Mouse (Mus musculus): ENCODE data around the gene Chrne. TPM values are rescaled to one million over a fixed set of nuclear protein-coding genes. Genes with fewer than 3 reads are reported as not detected.

Gene Chrne
- polyA plus RNA-seq (2016; fragmentation: Nextera tagmentation; extraction: Ambion mirVana): not detected in 2 replicates

DNA sequence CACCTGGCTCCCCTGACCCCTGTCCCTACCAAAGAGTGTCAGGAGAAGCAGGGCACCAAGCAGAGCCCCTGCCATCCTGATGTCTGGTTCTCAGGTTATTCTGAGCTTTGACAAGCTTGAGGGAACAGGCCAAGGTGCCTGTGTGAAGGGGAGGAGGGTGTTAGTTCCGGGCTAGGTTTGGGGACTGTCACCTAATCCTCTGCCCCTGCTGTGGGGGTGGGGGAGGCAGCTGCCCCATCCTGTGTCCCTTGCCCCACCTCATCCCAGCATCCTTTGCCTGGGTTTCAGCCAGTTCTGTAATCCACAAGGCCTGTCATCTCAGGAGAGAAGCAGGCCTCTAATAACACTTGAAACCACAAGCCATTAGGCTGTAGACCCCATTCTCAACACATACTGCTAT lies at the start of gene Chrne:
Chrne (minus strand) TSS at position 116 of the 400 bp plus-strand sequence.
- Histone ChIP-seq H3K27ac (no peak within 1 kb of the TSS), H3K36me3 (no peaks in the 10 kb centered on the region), H3K4me1 (peaks cover 26% of the 10 kb centered on the region), H3K4me3 (no peak within 1 kb of the TSS), H3K9me3 (no peaks in the 10 kb centered on the region), H3K27me3 (ENCODE audit: insufficient read depth, poor library complexity, severe bottlenecking) (peaks cover 23% of the 10 kb centered on the region)
- WGBS: 41% methylated on average over 1 of the region's 1 CpGs
- no peak for DNase-seq (ENCODE audit: low spot score)

DNA sequence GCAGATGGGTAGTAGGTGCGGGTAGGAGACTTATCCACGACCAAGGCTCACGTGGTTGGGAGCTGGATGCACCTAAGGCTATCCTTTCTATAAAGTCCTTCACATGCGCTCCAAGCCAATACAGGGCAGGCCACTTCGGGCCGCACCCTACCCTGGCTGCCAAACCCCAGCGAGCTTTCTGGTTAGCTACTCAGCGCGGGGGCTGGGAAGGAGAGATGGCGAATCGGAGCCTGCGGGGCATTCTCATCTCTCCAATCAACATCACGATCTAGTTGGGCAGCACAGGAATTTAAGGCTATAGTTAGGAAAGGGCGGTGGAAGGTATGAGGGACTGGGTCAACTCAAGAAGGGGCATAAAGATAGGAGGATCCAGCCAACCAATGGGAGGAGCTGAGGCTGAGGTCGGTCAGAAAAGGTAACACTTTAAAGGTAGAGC lies 49.3 kb upstream of the Chrne start:
- WGBS: 1% methylated on average over 15 of the region's 15 CpGs
- H3K36me3 ChIP-seq: peaks cover 47% of the 10 kb centered on the region
- DNase-seq (ENCODE audit: low spot score): no peak
- peak overlapping the region; percentile 96 for H3K27ac ChIP-seq
- no peaks in the 10 kb centered on the region for H3K9me3 ChIP-seq
- peak overlapping the region; percentile 77 for H3K4me3 ChIP-seq
- no peaks in the 10 kb centered on the region for H3K27me3 ChIP-seq (ENCODE audit: insufficient read depth, poor library complexity, severe bottlenecking)
- H3K4me1 ChIP-seq: peaks cover 44% of the 10 kb centered on the region

DNA sequence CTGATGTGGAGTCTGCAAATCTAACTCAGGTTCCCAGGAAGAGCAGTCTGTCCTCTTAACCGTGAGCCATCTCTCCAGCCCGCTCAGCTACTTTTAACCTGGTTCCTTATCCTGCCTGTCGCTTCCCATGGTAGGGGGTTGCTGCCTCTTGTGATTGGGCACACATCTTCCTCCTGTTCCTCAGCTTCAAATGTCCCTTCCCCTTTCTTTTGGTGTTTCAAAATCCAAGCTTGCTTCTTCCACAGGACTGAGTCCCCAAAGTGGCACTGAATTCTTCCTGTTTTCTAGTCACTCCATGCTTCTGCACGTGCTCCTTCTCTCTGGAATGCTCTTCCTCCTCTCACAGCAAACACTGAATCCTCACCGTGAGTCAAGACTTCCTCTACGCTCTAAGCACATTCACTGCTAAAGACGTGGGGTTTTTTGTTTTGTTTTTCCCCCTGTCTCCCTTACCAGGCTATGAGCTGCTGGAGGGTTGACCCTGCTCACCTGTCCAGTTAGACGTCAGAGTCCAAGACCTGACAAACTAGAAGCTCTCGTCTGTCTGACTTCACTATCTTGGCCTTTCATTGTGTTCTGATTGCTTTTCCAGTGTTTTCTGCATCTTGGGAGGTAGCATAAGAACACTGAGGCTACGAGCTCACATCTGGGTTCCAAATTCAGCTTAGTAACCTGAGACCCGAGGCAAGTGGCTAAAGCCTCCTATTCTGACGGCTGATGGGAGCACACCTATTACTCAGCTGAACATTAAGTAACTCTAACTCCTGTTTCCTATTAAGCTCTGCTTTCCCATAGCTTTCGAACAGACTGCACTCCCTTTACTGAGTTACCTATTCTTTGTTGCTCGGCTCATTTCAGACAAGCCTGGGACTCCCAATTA lies 48.5 kb upstream of the Chrne start:
- no peaks in the 10 kb centered on the region for H3K9me3 ChIP-seq
- 77% methylated on average over 14 of the region's 14 CpGs for WGBS
- DNase-seq (ENCODE audit: low spot score): no peak

DNA sequence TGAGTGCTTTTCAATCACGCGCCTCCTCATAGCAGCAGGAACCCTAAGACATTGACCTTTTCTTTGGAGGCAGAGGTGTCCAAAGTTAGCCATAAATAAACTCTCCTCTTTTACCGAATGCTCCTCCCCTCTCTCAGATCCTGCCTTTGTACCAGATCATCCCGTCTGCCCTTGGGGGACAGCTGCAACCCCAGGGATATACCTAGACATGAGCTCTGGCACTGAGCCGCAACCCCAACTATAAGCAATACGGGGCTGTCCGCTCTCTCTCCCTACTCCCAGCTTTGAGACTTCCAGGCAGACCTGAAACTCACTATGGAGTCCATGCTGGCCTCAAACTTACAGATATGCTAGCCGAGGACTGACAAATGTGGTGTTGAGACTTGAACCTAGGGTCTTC lies 47.7 kb upstream of the Chrne start:
- no peak overlapping the region for H3K27ac ChIP-seq
- DNase-seq (ENCODE audit: low spot score): no peak
- peaks cover 56% of the 10 kb centered on the region for H3K36me3 ChIP-seq
- H3K9me3 ChIP-seq: no peaks in the 10 kb centered on the region
- no peaks in the 10 kb centered on the region for H3K27me3 ChIP-seq (ENCODE audit: insufficient read depth, poor library complexity, severe bottlenecking)
- H3K4me1 ChIP-seq: peaks cover 36% of the 10 kb centered on the region
- H3K4me3 ChIP-seq: no peak overlapping the region
- 92% methylated on average over 8 of the region's 8 CpGs for WGBS

More for the DNA sequence above, 48.5 kb upstream of the Chrne start:
- peak overlapping the region; percentile 96 for H3K27ac ChIP-seq
- H3K4me3 ChIP-seq: peak overlapping the region; percentile 77
- H3K27me3 ChIP-seq (ENCODE audit: insufficient read depth, poor library complexity, severe bottlenecking): no peaks in the 10 kb centered on the region
- peaks cover 44% of the 10 kb centered on the region for H3K4me1 ChIP-seq
- peaks cover 53% of the 10 kb centered on the region for H3K36me3 ChIP-seq

DNA sequence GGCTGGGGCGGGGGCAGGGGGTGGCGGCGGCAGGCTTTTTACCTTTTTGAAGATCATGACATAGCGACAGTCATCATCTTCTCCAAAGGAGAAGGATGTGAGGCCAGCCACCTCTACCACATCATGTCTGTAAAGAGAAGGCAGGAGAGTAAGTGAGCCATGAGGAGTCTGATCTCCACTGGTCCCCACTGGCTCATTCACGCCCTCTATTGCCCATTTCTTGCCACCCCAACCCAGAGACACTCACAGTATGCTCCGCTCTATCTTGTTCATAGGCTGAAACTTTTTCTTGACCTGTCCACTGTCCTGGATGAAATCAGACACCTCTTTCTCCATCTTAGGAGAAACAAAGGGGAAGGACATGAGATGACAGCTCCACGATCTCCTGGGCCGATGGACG lies 45.7 kb upstream of the Chrne start:
- 90% methylated on average over 9 of the region's 9 CpGs for WGBS
- peaks cover 73% of the 10 kb centered on the region for H3K36me3 ChIP-seq
- no peak for DNase-seq (ENCODE audit: low spot score)
- no peaks in the 10 kb centered on the region for H3K9me3 ChIP-seq
- H3K4me1 ChIP-seq: peaks cover 27% of the 10 kb centered on the region
- H3K27ac ChIP-seq: no peak overlapping the region
- H3K27me3 ChIP-seq (ENCODE audit: insufficient read depth, poor library complexity, severe bottlenecking): no peaks in the 10 kb centered on the region
- H3K4me3 ChIP-seq: no peak overlapping the region

DNA sequence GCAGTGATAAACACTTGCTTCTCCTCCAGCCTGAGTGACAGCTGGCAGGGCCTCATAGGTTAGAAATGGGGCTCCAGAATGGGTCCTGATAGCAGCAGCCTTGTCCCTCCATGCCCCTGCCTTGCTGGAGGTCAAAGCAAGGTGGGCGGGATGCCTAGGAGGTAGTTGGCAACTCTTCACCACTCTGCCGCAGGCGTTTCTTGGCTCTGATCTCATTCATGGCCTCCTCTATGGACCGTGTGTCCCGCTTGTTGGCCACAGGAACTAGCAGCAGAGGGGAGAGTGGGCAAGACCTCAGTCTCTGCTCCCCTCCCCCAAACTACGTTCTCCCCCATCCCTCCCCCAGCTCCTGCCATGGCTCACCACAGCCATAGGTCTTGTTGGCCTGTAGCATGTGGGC lies 44.9 kb upstream of the Chrne start:
- Histone ChIP-seq H3K4me3 (no peak overlapping the region), H3K27ac (no peak overlapping the region), H3K36me3 (peaks cover 80% of the 10 kb centered on the region), H3K4me1 (peaks cover 32% of the 10 kb centered on the region), H3K9me3 (no peaks in the 10 kb centered on the region), H3K27me3 (ENCODE audit: insufficient read depth, poor library complexity, severe bottlenecking) (no peaks in the 10 kb centered on the region)
- DNase-seq (ENCODE audit: low spot score): no peak
- WGBS: 88% methylated on average over 6 of the region's 6 CpGs

DNA sequence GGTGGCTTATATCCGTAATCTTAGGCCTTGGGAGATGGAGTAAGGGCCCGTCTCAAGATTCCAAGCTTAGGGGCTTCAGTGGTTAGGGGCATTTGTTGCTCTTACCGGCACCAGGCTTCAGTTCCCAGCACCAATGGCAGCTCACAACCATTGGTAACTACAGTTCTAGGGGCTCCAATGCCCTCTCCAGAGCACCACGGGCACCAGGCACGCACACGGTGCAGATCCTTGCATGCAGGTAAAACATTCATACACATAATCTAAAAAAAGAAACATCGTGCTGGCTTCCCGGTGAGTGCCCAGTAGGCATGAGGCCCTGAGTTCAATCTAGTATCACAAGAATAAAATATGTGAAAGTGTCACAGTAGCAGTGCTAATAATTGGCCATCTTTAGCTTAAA lies 44.1 kb upstream of the Chrne start:
- DNase-seq (ENCODE audit: low spot score): no peak
- H3K27ac ChIP-seq: no peak overlapping the region
- H3K9me3 ChIP-seq: no peaks in the 10 kb centered on the region
- H3K4me3 ChIP-seq: no peak overlapping the region
- no peaks in the 10 kb centered on the region for H3K27me3 ChIP-seq (ENCODE audit: insufficient read depth, poor library complexity, severe bottlenecking)
- peaks cover 84% of the 10 kb centered on the region for H3K36me3 ChIP-seq
- peaks cover 39% of the 10 kb centered on the region for H3K4me1 ChIP-seq
- WGBS: 87% methylated on average over 8 of the region's 8 CpGs

DNA sequence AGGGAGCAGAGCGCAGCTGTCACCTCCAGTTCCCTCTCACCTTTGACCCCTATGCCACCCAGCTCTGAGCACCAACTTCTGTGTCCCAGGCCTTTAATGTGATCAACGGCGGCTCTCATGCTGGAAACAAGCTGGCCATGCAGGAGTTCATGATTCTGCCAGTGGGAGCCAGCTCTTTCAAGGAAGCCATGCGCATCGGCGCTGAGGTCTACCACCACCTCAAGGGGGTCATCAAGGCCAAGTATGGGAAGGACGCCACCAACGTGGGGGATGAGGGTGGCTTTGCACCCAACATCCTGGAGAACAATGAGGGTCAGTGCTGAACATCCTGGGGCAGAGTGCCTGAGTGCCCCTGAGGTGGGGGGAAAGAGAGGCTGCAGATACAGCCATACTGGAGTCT lies 41.6 kb upstream of the Chrne start:
- 92% methylated on average over 8 of the region's 8 CpGs for WGBS
- Histone ChIP-seq H3K27ac (no peak overlapping the region), H3K4me1 (peaks cover 54% of the 10 kb centered on the region), H3K36me3 (peaks cover 72% of the 10 kb centered on the region), H3K9me3 (no peaks in the 10 kb centered on the region), H3K27me3 (ENCODE audit: insufficient read depth, poor library complexity, severe bottlenecking) (no peaks in the 10 kb centered on the region), H3K4me3 (0 out of 2 replicates have a peak overlapping the region, but pooled peaks have one; percentile 16)
- DNase-seq (ENCODE audit: low spot score): no peak

DNA sequence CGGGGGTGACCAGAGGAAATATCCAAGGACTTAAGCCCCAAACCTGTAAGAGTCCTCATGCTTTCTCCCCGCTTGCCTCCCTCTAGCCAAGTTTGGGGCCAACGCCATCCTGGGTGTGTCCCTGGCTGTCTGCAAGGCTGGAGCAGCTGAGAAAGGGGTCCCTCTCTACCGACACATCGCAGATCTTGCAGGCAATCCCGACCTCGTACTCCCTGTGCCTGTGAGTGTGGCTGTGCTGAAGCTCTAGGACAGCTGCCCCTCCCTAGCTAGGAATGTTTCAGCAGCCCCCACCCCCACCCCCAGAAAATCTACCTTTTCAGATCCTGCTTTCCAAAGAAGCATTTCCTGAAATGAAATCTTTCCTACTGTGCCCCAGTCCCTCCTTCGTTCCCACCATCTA lies 39.9 kb upstream of the Chrne start:
- H3K4me1 ChIP-seq: peaks cover 51% of the 10 kb centered on the region
- H3K27me3 ChIP-seq (ENCODE audit: insufficient read depth, poor library complexity, severe bottlenecking): no peaks in the 10 kb centered on the region
- 66% methylated on average over 8 of the region's 8 CpGs for WGBS
- H3K27ac ChIP-seq: peak overlapping the region; percentile 97; the same call in 1 of the 2 replicates
- H3K4me3 ChIP-seq: 0 out of 2 replicates have a peak overlapping the region, but pooled peaks have one; percentile 22
- H3K9me3 ChIP-seq: no peaks in the 10 kb centered on the region
- no peak for DNase-seq (ENCODE audit: low spot score)
- H3K36me3 ChIP-seq: peaks cover 56% of the 10 kb centered on the region

DNA sequence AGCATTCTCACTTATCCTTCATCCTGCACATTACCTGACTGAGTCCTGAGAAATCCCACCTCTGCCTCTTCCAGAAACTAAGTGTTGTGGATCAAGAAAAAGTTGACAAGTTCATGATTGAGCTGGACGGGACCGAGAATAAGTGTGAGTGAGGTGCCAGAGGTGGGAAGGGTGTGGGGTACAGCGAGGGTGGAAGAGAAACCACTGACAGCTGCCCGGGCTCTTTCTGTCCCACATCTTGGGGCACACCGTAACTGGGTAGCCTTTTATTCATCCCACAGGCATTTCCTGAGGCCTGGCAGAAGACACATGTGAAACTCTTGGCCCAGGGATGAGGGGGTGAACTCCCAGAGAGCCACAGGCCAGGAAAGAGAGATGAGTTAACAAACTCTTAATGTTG lies 39.5 kb upstream of the Chrne start:
- DNase-seq (ENCODE audit: low spot score): no peak
- Histone ChIP-seq H3K27me3 (ENCODE audit: insufficient read depth, poor library complexity, severe bottlenecking) (no peaks in the 10 kb centered on the region), H3K9me3 (no peaks in the 10 kb centered on the region), H3K4me3 (peak overlapping the region; percentile 100), H3K36me3 (peaks cover 52% of the 10 kb centered on the region), H3K27ac (peak overlapping the region; percentile 97), H3K4me1 (peaks cover 49% of the 10 kb centered on the region)
- WGBS: 66% methylated on average over 5 of the region's 5 CpGs

DNA sequence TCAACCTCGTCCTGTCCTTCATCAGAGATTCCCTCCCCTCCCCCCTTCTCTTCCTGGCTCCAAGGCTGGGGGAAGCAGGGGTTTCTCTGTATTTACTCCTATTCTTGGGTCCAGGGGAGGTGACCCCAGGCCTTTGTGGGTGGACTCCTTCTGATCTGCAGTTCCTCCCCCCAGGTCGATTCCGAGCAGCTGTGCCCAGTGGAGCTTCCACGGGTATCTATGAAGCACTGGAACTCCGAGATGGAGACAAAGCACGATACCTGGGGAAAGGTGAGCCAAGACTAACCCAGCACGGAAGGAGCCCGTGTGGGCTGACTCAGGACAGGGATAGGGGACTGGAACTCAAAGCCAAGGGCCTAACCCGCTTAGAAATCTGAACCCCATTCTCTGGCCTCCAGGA lies 39.0 kb upstream of the Chrne start:
- WGBS: 51% methylated on average over 9 of the region's 9 CpGs
- no peak for DNase-seq (ENCODE audit: low spot score)
- peak overlapping the region; percentile 97 for H3K27ac ChIP-seq
- H3K4me1 ChIP-seq: peaks cover 52% of the 10 kb centered on the region
- H3K36me3 ChIP-seq: peaks cover 48% of the 10 kb centered on the region
- peak overlapping the region; percentile 100 for H3K4me3 ChIP-seq
- no peaks in the 10 kb centered on the region for H3K27me3 ChIP-seq (ENCODE audit: insufficient read depth, poor library complexity, severe bottlenecking)
- no peaks in the 10 kb centered on the region for H3K9me3 ChIP-seq

DNA sequence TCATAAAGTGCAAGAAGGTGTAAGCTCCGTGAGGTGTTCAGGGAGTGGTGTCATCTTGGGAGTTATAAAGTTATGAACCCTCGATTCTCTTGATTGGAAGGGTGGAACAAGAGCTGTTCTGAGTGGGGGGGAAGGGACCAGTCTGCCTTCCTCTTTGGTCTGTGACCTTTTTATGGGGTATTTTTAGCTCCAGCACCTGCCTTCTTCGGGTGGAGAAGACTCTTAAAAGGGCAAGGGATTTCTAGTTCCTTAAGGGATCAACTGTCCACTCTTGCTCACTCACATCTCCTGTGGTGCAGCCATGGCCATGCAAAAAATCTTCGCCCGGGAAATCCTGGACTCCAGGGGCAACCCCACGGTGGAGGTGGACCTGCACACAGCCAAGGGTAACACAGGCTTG lies 38.6 kb upstream of the Chrne start:
- DNase-seq (ENCODE audit: low spot score): no peak
- peak overlapping the region; percentile 97 for H3K27ac ChIP-seq
- peaks cover 48% of the 10 kb centered on the region for H3K36me3 ChIP-seq
- no peaks in the 10 kb centered on the region for H3K27me3 ChIP-seq (ENCODE audit: insufficient read depth, poor library complexity, severe bottlenecking)
- no peaks in the 10 kb centered on the region for H3K9me3 ChIP-seq
- 36% methylated on average over 6 of the region's 6 CpGs for WGBS
- peak overlapping the region; percentile 100 for H3K4me3 ChIP-seq
- H3K4me1 ChIP-seq: peaks cover 56% of the 10 kb centered on the region

DNA sequence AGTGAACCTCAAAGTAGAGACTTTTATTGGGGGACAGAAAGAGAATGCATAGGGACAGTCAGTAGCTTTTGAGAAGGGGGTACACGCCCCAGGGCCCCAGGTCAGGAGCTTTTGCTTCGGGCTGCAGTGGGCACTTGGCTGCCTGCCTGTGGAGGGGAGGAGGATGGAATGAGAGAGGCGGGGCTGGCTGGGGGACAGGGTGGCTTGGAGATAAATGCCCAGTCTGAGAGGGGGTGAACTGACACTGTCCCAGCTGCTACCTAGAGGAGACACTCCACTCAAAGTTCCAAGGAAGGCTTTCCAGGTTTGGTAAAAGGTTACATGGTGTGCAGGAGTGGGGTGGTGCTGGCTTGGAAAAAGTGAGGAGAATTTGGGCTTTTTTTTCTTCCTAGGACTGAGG lies 37.9 kb upstream of the Chrne start, which contains the start of gene Eno3:
Eno3 (plus strand) TSS at position 239 of the 400 bp plus-strand sequence.
- WGBS: 6% methylated on average over 3 of the region's 3 CpGs
- no peaks in the 10 kb centered on the region for H3K9me3 ChIP-seq
- H3K27me3 ChIP-seq (ENCODE audit: insufficient read depth, poor library complexity, severe bottlenecking): no peaks in the 10 kb centered on the region
- peak within 1 kb of the TSS; percentile 100 for H3K4me3 ChIP-seq
- peak within 1 kb of the TSS; percentile 97 for H3K27ac ChIP-seq
- DNase-seq (ENCODE audit: low spot score): no peak
- H3K4me1 ChIP-seq: peaks cover 61% of the 10 kb centered on the region
- peaks cover 48% of the 10 kb centered on the region for H3K36me3 ChIP-seq
